Mouse (Mus musculus) A20 (cell line): ENCODE measurements around the gene Zdhhc18.

Source experiments
- DNase-seq: peaks from one replicate; pipeline ENCODE4 v3.0.0-alpha.2; 2011; ENCODE audit warnings: low read depth, low spot score

Zdhhc18 gene

GRCm38 (mm10) chr4:133559846-133560245 is 90.1 kb downstream of the Zdhhc18 start:
- DNase-seq = no peak

DNA sequence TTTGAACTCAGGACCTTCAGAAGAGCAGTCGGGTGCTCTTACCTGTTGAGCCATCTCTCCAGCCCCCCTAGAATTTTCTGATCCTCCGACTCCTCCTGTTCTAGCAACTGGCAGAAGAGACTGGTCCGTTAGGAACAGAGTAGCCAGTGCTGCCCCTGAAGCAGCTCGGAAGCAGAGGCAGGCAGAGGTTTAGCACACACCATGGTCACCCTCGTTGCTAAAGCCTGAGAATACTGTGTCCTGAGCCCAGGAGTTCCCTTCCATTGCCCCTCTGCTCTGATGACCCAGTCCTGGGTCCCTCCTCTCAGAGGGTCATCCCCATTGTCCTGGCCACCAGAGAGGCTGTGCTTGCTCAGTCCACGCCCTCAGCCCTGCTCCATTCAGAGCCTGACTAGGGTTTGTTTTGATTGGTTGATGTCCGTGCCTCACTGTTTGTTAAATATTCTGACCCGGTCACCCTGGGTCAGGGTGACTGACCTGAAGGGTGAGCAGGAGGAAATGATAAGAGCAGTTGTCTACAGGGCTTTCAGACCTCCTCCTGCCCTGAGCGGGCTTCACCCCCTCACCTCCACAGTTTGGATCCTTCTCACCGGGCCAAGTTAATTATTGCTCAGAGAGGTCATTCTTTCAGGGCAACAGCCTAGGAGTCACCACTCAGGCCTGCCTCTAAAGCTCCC is 92.8 kb downstream of the Zdhhc18 start:
- no peak for DNase-seq
